Mouse (Mus musculus): Measurements from ENCODE around the gene Tas2r113. TPM values are rescaled to one million over a fixed set of nuclear protein-coding genes. Genes with fewer than 3 reads are reported as not detected.
"Not testable (repeated sequence)": the region's sequence is repeated elsewhere in the genome, so short reads cannot be mapped to it uniquely, and the experiment has no call there.

The Tas2r113 gene
- not detected for total RNA-seq (2022)

GRCm38 (mm10) chr6:132892711-132893110 lies at the start of gene Tas2r113:
Tas2r113 (plus strand) TSS chr6:132893011.
- DNase-seq (ENCODE audit: low spot score in 2 of 2), result no peak

GRCm38 (mm10) chr6:132846842-132847241 lies 46.0 kb upstream of the Tas2r113 start, which contains the start of gene Tas2r123:
Tas2r123 (plus strand) TSS chr6:132847142.
- DNase-seq (ENCODE audit: low spot score in 2 of 2), result no peak

- DNase-seq (ENCODE audit: low spot score in 2 of 2), result no peak
Measured at GRCm38 (mm10) chr6:132855138-132855537, 37.7 kb upstream of the Tas2r113 start, which contains the start of gene Tas2r116. Tas2r116 (plus strand) TSS chr6:132855438.

GRCm38 (mm10) chr6:132867708-132868107 lies 25.1 kb upstream of the Tas2r113 start, which contains the start of gene Tas2r110:
Tas2r110 (plus strand) TSS chr6:132868008.
- no peak for DNase-seq (ENCODE audit: low spot score in 2 of 2)

GRCm38 (mm10) chr6:132909351-132909750 lies 16.5 kb downstream of the Tas2r113 start, which contains the start of gene Tas2r125:
Tas2r125 (plus strand) TSS chr6:132909651.
- no peak for DNase-seq (ENCODE audit: low spot score in 2 of 2)

- DNase-seq (ENCODE audit: low spot score in 2 of 2), result not testable (repeated sequence)
Measured at GRCm38 (mm10) chr6:132941376-132941775, 48.6 kb downstream of the Tas2r113 start.

Other genes starting within 250 kb of the Tas2r113 start
- gene A630073D07Rik, start 241.5 kb upstream of the Tas2r113 start, total RNA-seq (2022), result not detected
- gene Tas2r120, start 236.1 kb upstream of the Tas2r113 start, total RNA-seq (2022), result not detected
- gene Tas2r121, start 192.0 kb upstream of the Tas2r113 start, total RNA-seq (2022), result not detected
- gene Tas2r122, start 181.1 kb upstream of the Tas2r113 start, total RNA-seq (2022), result not detected
- not detected for gene Tas2r115, start 155.0 kb upstream of the Tas2r113 start, total RNA-seq (2022)
- gene Tas2r124, start 138.3 kb upstream of the Tas2r113 start, total RNA-seq (2022), result not detected
- not detected for gene Tas2r102, start 130.9 kb upstream of the Tas2r113 start, total RNA-seq (2022)
- gene Tas2r136, start 114.8 kb upstream of the Tas2r113 start, total RNA-seq (2022), result not detected
- gene Tas2r117, start 90.2 kb upstream of the Tas2r113 start, total RNA-seq (2022), result not detected
- not detected for gene Tas2r123, start 45.9 kb upstream of the Tas2r113 start, total RNA-seq (2022)
- not detected for gene Tas2r116, start 37.6 kb upstream of the Tas2r113 start, total RNA-seq (2022)
- not detected for gene Tas2r110, start 25.0 kb upstream of the Tas2r113 start, total RNA-seq (2022)
- gene Tas2r125, start 16.6 kb downstream of the Tas2r113 start, total RNA-seq (2022), result not detected
- gene Tas2r129, start 58.1 kb downstream of the Tas2r113 start, total RNA-seq (2022), result not detected
- gene Tas2r131, start 64.9 kb downstream of the Tas2r113 start, total RNA-seq (2022), result not detected
- gene Tas2r109, start 88.0 kb downstream of the Tas2r113 start, total RNA-seq (2022), result not detected
- gene Tas2r103, start 144.1 kb downstream of the Tas2r113 start, total RNA-seq (2022), result not detected
- gene Tas2r140, start 162.8 kb downstream of the Tas2r113 start, total RNA-seq (2022), result not detected
- 100 to 1,000 TPM; 133 to 162 (median 145) TPM for gene Smim10l1, start 211.9 kb downstream of the Tas2r113 start, total RNA-seq (2022)